In the genomic region with DNA sequence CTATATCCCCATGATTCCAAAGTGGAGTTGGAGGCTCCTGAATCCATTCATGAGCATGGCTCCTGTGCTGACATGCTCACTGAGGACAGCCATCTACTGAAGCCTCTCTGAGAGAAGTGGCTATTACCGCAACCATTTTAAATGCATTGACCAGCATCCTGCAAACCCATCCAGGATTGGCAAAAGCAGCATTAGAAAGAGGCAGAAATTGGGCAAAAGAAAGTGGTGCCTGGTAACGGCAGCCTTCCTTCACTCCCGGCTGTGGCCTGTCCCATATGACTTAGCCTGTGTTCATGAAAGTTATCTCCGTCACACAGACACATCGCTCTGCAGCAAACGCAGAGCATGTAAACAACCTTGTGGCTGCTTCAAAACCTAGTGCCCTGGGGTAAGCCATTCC, we compare ENCODE assay signal across 10 mouse cellular contexts. TPM values are rescaled to one million over a fixed set of nuclear protein-coding genes. Genes with fewer than 3 reads are reported as not detected.
DNase-seq lines count a peak whose midpoint lies in the region; ATAC-seq lines count a peak whose summit lies in the region.
"Had no signal": no experiment of that assay in that cellular context is flagged by ENCODE, and none has a peak within 500 bp of the region (broad histone marks: within the 10 kb centered on the region; RNA-seq: fewer than 3 reads in every experiment).

No protein-coding gene starts in this region.

- H3K4me2 ChIP-seq in heart, embryonic 15.5 days, result peak overlapping the region; percentile 39
- H3K4me2 ChIP-seq in heart, embryonic 11.5 days, result no peak overlapping the region
- peak overlapping the region; percentile 36; the same call in 1 of the 2 replicates for H3K4me2 ChIP-seq in forebrain, embryonic 11.5 days (ENCODE audit: low read depth, low read length, severe bottlenecking)

- 54% methylated on average over 6 of the region's 6 CpGs for WGBS in heart, embryonic 15.5 days
- WGBS in heart, embryonic 11.5 days (ENCODE audit: insufficient replicate concordance), result 59% methylated on average over 6 of the region's 6 CpGs
- WGBS in forebrain, embryonic 11.5 days, result 69% methylated on average over 6 of the region's 6 CpGs
- 73% methylated on average over 6 of the region's 6 CpGs for WGBS in midbrain, embryonic 10.5 days

- ATAC-seq in heart, embryonic 15.5 days (replicated peaks; ENCODE audit: insufficient number of reproducible peaks, insufficient read depth, low FRiP score, low read depth), result no peak
- ATAC-seq in heart, embryonic 11.5 days (replicated peaks; ENCODE audit: insufficient number of reproducible peaks, low FRiP score, low TSS enrichment), result no peak
- 0 out of 2 replicates have a peak, but pooled peaks have one; percentile 32 for ATAC-seq in cerebellum, adult (ENCODE audit: insufficient number of reproducible peaks, low FRiP score, low TSS enrichment)
- no peak for ATAC-seq in forebrain, embryonic 11.5 days (replicated peaks; ENCODE audit: low FRiP score)
- no peak for ATAC-seq in megakaryocyte, adult 5-6 weeks (ENCODE audit: poor library complexity, severe bottlenecking)
- ATAC-seq: inflammation-experienced regulatory T-cells, adult 6 months; lung, postnatal 0 days had no signal

- H3K36me3 ChIP-seq in heart, embryonic 15.5 days, result no peaks in the 10 kb centered on the region
- H3K36me3 ChIP-seq in heart, embryonic 11.5 days (ENCODE audit: control insufficient read depth, insufficient read depth, low read length), result no peaks in the 10 kb centered on the region
- no peaks in the 10 kb centered on the region for H3K36me3 ChIP-seq in forebrain, embryonic 11.5 days (ENCODE audit: control insufficient read depth, insufficient read depth, low read length)
- H3K36me3 ChIP-seq in midbrain, embryonic 10.5 days, result peaks cover 8% of the 10 kb centered on the region

- H3K27ac ChIP-seq in heart, embryonic 15.5 days, result no peak overlapping the region
- no peak overlapping the region for H3K27ac ChIP-seq in heart, embryonic 11.5 days (ENCODE audit: low read depth, low read length)
- H3K27ac ChIP-seq in forebrain, embryonic 11.5 days (ENCODE audit: low read depth, low read length), result no peak overlapping the region
- H3K27ac ChIP-seq in midbrain, embryonic 10.5 days (replicated peaks), result peak overlapping the region; percentile 87

- H3K27me3 ChIP-seq in heart, embryonic 15.5 days, result no peaks in the 10 kb centered on the region
- H3K27me3 ChIP-seq in heart, embryonic 11.5 days (ENCODE audit: control insufficient read depth, insufficient read depth, low read length), result no peaks in the 10 kb centered on the region
- H3K27me3 ChIP-seq in forebrain, embryonic 11.5 days (ENCODE audit: control insufficient read depth, insufficient read depth, low read length), result no peaks in the 10 kb centered on the region
- no peaks in the 10 kb centered on the region for H3K27me3 ChIP-seq in midbrain, embryonic 10.5 days (ENCODE audit: low read depth, poor library complexity, severe bottlenecking)

- H3K9ac ChIP-seq in heart, embryonic 15.5 days, result no peak overlapping the region
- no peak overlapping the region for H3K9ac ChIP-seq in heart, embryonic 11.5 days (ENCODE audit: low read depth, low read length)
- H3K9ac ChIP-seq in forebrain, embryonic 11.5 days (ENCODE audit: low read length), result no peak overlapping the region; the same call in 1 of the 2 replicates

- H3K4me1 ChIP-seq in heart, embryonic 15.5 days (replicated peaks), result peaks cover 7% of the 10 kb centered on the region
- H3K4me1 ChIP-seq in heart, embryonic 11.5 days (ENCODE audit: control insufficient read depth, insufficient read depth, low read length), result no peaks in the 10 kb centered on the region
- H3K4me1 ChIP-seq in forebrain, embryonic 11.5 days (replicated peaks; ENCODE audit: control insufficient read depth, insufficient read depth, low read length), result no peaks in the 10 kb centered on the region
- peaks cover 40% of the 10 kb centered on the region for H3K4me1 ChIP-seq in midbrain, embryonic 10.5 days

- no peak for DNase-seq in forebrain, embryonic 11.5 days (ENCODE audit: low spot score)
- DNase-seq in midbrain, embryonic 10.5 days (ENCODE audit: low spot score), result no peak
- no peak for DNase-seq in thymus, postnatal 10 days (ENCODE audit: low spot score in 2 of 2)
- DNase-seq in kidney, postnatal 25 days, result no peak

- no peaks in the 10 kb centered on the region for H3K9me3 ChIP-seq in heart, embryonic 15.5 days (replicated peaks)
- no peaks in the 10 kb centered on the region for H3K9me3 ChIP-seq in heart, embryonic 11.5 days (replicated peaks; ENCODE audit: control insufficient read depth, low read length)
- no peaks in the 10 kb centered on the region for H3K9me3 ChIP-seq in forebrain, embryonic 11.5 days (ENCODE audit: control insufficient read depth, low read length)
- no peaks in the 10 kb centered on the region for H3K9me3 ChIP-seq in midbrain, embryonic 10.5 days (replicated peaks)

- H3K4me3 ChIP-seq in heart, embryonic 15.5 days, result 0 out of 2 replicates have a peak overlapping the region, but pooled peaks have one; percentile 4
- no peak overlapping the region for H3K4me3 ChIP-seq in heart, embryonic 11.5 days (ENCODE audit: low read depth, low read length)
- H3K4me3 ChIP-seq in forebrain, embryonic 11.5 days (ENCODE audit: low read depth, low read length), result peak overlapping the region; percentile 31
- H3K4me3 ChIP-seq in midbrain, embryonic 10.5 days, result peak overlapping the region; percentile 54

RNA-seq across cellular contexts. Expression of a gene that starts 1.6 kb away (rescaled TPM):
- 2.0 and 2.6 TPM in 2 replicates for polyA plus RNA-seq in heart, embryonic 15.5 days (2015; fragmentation: Nextera tagmentation; extraction: Ambion mirVana)
- polyA plus RNA-seq in heart, embryonic 11.5 days (2014; fragmentation: Nextera tagmentation; extraction: Ambion mirVana), result 0.52 and 0.86 TPM in 2 replicates
- polyA plus RNA-seq in forebrain, embryonic 11.5 days (2014; fragmentation: Nextera tagmentation; extraction: Ambion mirVana), result 28.6 and 30.1 TPM in 2 replicates
- polyA plus RNA-seq in midbrain, embryonic 10.5 days (2016; fragmentation: Nextera tagmentation; extraction: Ambion mirVana), result 14.9 and 36.6 TPM in 2 replicates
- not detected in 2 replicates for total RNA-seq in megakaryocyte, adult 5-6 weeks (2015)
- total RNA-seq in megakaryocyte, adult 5-6 weeks (2017), result not detected in 2 replicates
- polyA plus RNA-seq: inflammation-experienced regulatory T-cells, adult 6 months had no signal
